Mouse (Mus musculus): ENCODE measurements around the gene Diras2.

- no peak for TF ChIP-seq CTCF (IDR thresholded peaks at IDR 0.05; ENCODE audit: low read depth, low read length)
- TF ChIP-seq POLR2A (IDR thresholded peaks at IDR 0.05; ENCODE audit: extremely low read depth, insufficient read depth, low read length): no peak
Measured at GRCm38 (mm10) chr13:52533644-52534043, 2.6 kb upstream of the Diras2 start.
